Mouse (Mus musculus) bone marrow, adult 2 months (tissue): ENCODE measurements around the gene Aldh3a2.

Source experiments
- CTCF ChIP-seq: fragments of 200-500 bp; IDR thresholded peaks from 2 replicates; pipeline ENCODE4 v1.5.1; 2011; ENCODE audit warnings: low read length, control low read depth; ENCODE audit not compliant: control insufficient read depth, insufficient read depth
- POLR2A ChIP-seq: fragments of 200-500 bp; IDR thresholded peaks from 2 replicates; pipeline ENCODE4 v1.6.1; 2011; ENCODE audit warnings: low read depth, mild to moderate bottlenecking, control low read depth, low read length, borderline replicate concordance; ENCODE audit not compliant: control insufficient read depth

- TF ChIP-seq POLR2A (no peak), CTCF (no peak)
Measured at GRCm38 (mm10) chr11:61225511-61225910, 41.8 kb downstream of the Aldh3a2 start.
